Mouse (Mus musculus) lung, embryonic 15.5 days (tissue): ENCODE measurements around the gene Zfp978. TPM values are rescaled to one million over a fixed set of nuclear protein-coding genes. Genes with fewer than 3 reads are reported as not detected.
A peak's percentile ranks its signal among the peaks of the same experiment; 100 is the strongest.
"Not testable (repeated sequence)": the region's sequence is repeated elsewhere in the genome, so short reads cannot be mapped to it uniquely, and the experiment has no call there.

Experiments used
- ATAC-seq: fragments of 200-750 bp; cut with Nextera tagmentation; 2 replicates; pipeline ENCODE4 v1.8.0; 2017; ENCODE audit warnings: moderate number of reproducible peaks, borderline replicate concordance; ENCODE audit not compliant: low FRiP score, low TSS enrichment; ENCODE audit errors: extremely low read depth
- H3K27ac ChIP-seq: fragments of 300-500 bp; sonication (generic); 2 replicates; pipeline ENCODE4 v1.5.1; 2015; ENCODE audit warnings: moderate library complexity, mild to moderate bottlenecking, inconsistent platforms
- H3K27me3 ChIP-seq: fragments of 300-500 bp; sonication (generic); 2 replicates; pipeline ENCODE4 v1.6.1; 2015; ENCODE audit warnings: inconsistent platforms
- H3K36me3 ChIP-seq: fragments of 300-500 bp; sonication (generic); 2 replicates; pipeline ENCODE4 v1.6.1; 2015; ENCODE audit warnings: inconsistent platforms
- H3K4me1 ChIP-seq: fragments of 300-500 bp; sonication (generic); 2 replicates; pipeline ENCODE4 v1.6.1; 2015; ENCODE audit warnings: inconsistent platforms
- H3K4me2 ChIP-seq: fragments of 300-500 bp; sonication (generic); 2 replicates; pipeline ENCODE4 v1.6.1; 2015; ENCODE audit warnings: inconsistent platforms, mild to moderate bottlenecking, moderate library complexity
- H3K4me3 ChIP-seq: fragments of 300-500 bp; sonication (generic); 2 replicates; pipeline ENCODE4 v1.5.1; 2015; ENCODE audit warnings: mild to moderate bottlenecking, inconsistent platforms
- H3K9ac ChIP-seq: fragments of 300-500 bp; sonication (generic); 2 replicates; pipeline ENCODE4 v1.6.1; 2015; ENCODE audit warnings: inconsistent platforms
- H3K9me3 ChIP-seq: fragments of 300-500 bp; sonication (generic); 2 replicates; pipeline ENCODE4 v1.6.1; 2016; ENCODE audit warnings: inconsistent platforms
- WGBS: fragments of 180-500 bp; shearing (Covaris S2); methylation state at CpG from one replicate; pipeline ENCODE4 v1.1.7; 2015; 5-methylcytosine and 5-hydroxymethylcytosine counted together
- polyA plus RNA-seq: library from polyadenylated mRNA; unstranded; fragments of >200 nt; fragmentation: Nextera tagmentation; extraction: Ambion mirVana; gene quantifications from 2 replicates; pipeline ENCODE4 v1.2.1, GENCODE M21; 2015

Zfp978 gene
- 0.19 and 0.22 TPM in 2 replicates for polyA plus RNA-seq

- not testable (repeated sequence) for H3K27me3 ChIP-seq, ATAC-seq, H3K27ac ChIP-seq, H3K9ac ChIP-seq, H3K4me3 ChIP-seq, H3K4me2 ChIP-seq, H3K36me3 ChIP-seq, H3K9me3 ChIP-seq, H3K4me1 ChIP-seq
- no CpG with 5 or more reads among the region's 6 CpGs for WGBS
Observed at GRCm38 (mm10) chr4:147361003-147361402, at the start of gene Zfp978. Zfp978 (plus strand) TSS chr4:147361303.

- H3K9ac ChIP-seq, H3K4me2 ChIP-seq, H3K4me1 ChIP-seq, H3K4me3 ChIP-seq, H3K27ac ChIP-seq, H3K27me3 ChIP-seq, H3K36me3 ChIP-seq: not testable (repeated sequence)
- peak; percentile 78 for ATAC-seq
- WGBS, result 88% methylated on average over 2 of the region's 2 CpGs
- peaks cover 58% of the 10 kb centered on the region for H3K9me3 ChIP-seq
Observed at GRCm38 (mm10) chr4:147335036-147335690, 25.9 kb upstream of the Zfp978 start.

GRCm38 (mm10) chr4:147335691-147336367, 25.3 kb upstream of the Zfp978 start:
- peaks cover 60% of the 10 kb centered on the region for H3K9me3 ChIP-seq
- H3K4me1 ChIP-seq, H3K4me3 ChIP-seq, H3K27me3 ChIP-seq, H3K9ac ChIP-seq, H3K27ac ChIP-seq, H3K4me2 ChIP-seq, H3K36me3 ChIP-seq: not testable (repeated sequence)
- 30% methylated on average over 1 of the region's 1 CpGs for WGBS
- ATAC-seq, result peak; percentile 58

GRCm38 (mm10) chr4:147336368-147337195, 24.5 kb upstream of the Zfp978 start:
- not testable (repeated sequence) for H3K9ac ChIP-seq, H3K27ac ChIP-seq, H3K4me3 ChIP-seq, H3K36me3 ChIP-seq, H3K27me3 ChIP-seq, H3K4me1 ChIP-seq, H3K4me2 ChIP-seq
- WGBS, result 60% methylated on average over 6 of the region's 6 CpGs
- peak; percentile 44; the same call in 1 of the 2 replicates for ATAC-seq
- peaks cover 60% of the 10 kb centered on the region for H3K9me3 ChIP-seq

- H3K9me3 ChIP-seq, result peaks cover 59% of the 10 kb centered on the region
- not testable (repeated sequence) for H3K4me3 ChIP-seq, H3K4me1 ChIP-seq, H3K27me3 ChIP-seq, H3K9ac ChIP-seq, ATAC-seq, H3K27ac ChIP-seq, H3K4me2 ChIP-seq, H3K36me3 ChIP-seq
- WGBS, result 85% methylated on average over 2 of the region's 2 CpGs
Observed at GRCm38 (mm10) chr4:147337520-147337919, 23.6 kb upstream of the Zfp978 start.

GRCm38 (mm10) chr4:147338032-147338610, 23.0 kb upstream of the Zfp978 start:
- no peak overlapping the region for H3K4me3 ChIP-seq
- H3K4me1 ChIP-seq, result no peaks in the 10 kb centered on the region
- H3K4me2 ChIP-seq, result no peak overlapping the region
- peaks cover 56% of the 10 kb centered on the region for H3K9me3 ChIP-seq
- H3K9ac ChIP-seq, result no peak overlapping the region
- H3K36me3 ChIP-seq, result no peaks in the 10 kb centered on the region
- WGBS, result 64% methylated on average over 5 of the region's 5 CpGs
- H3K27ac ChIP-seq, result no peak overlapping the region
- ATAC-seq, result peak; percentile 51; the same call in 1 of the 2 replicates
- H3K27me3 ChIP-seq, result no peaks in the 10 kb centered on the region

GRCm38 (mm10) chr4:147338706-147339105, 22.4 kb upstream of the Zfp978 start:
- 75% methylated on average over 3 of the region's 3 CpGs for WGBS
- not testable (repeated sequence) for ATAC-seq, H3K36me3 ChIP-seq, H3K27me3 ChIP-seq, H3K4me1 ChIP-seq, H3K4me2 ChIP-seq, H3K4me3 ChIP-seq, H3K27ac ChIP-seq, H3K9ac ChIP-seq
- peaks cover 60% of the 10 kb centered on the region for H3K9me3 ChIP-seq

GRCm38 (mm10) chr4:147339601-147340219, 21.4 kb upstream of the Zfp978 start:
- H3K4me1 ChIP-seq, H3K27me3 ChIP-seq, H3K27ac ChIP-seq, H3K4me3 ChIP-seq, ATAC-seq, H3K36me3 ChIP-seq, H3K4me2 ChIP-seq, H3K9ac ChIP-seq: not testable (repeated sequence)
- WGBS, result 66% methylated on average over 7 of the region's 7 CpGs
- H3K9me3 ChIP-seq, result peaks cover 58% of the 10 kb centered on the region

GRCm38 (mm10) chr4:147340236-147340635, 20.9 kb upstream of the Zfp978 start:
- H3K9me3 ChIP-seq, result peaks cover 57% of the 10 kb centered on the region
- not testable (repeated sequence) for ATAC-seq, H3K9ac ChIP-seq, H3K36me3 ChIP-seq, H3K27ac ChIP-seq, H3K4me1 ChIP-seq, H3K4me2 ChIP-seq, H3K27me3 ChIP-seq, H3K4me3 ChIP-seq
- WGBS, result 60% methylated on average over 3 of the region's 3 CpGs

- not testable (repeated sequence) for H3K4me1 ChIP-seq, ATAC-seq, H3K4me3 ChIP-seq, H3K27ac ChIP-seq, H3K9ac ChIP-seq, H3K27me3 ChIP-seq, H3K36me3 ChIP-seq, H3K4me2 ChIP-seq
- WGBS, result 79% methylated on average over 3 of the region's 3 CpGs
- H3K9me3 ChIP-seq, result peaks cover 52% of the 10 kb centered on the region
Observed at GRCm38 (mm10) chr4:147340876-147341275, 20.2 kb upstream of the Zfp978 start.

- WGBS, result 67% methylated on average over 6 of the region's 6 CpGs
- not testable (repeated sequence) for H3K4me1 ChIP-seq, H3K4me3 ChIP-seq, H3K4me2 ChIP-seq, H3K9ac ChIP-seq, H3K27me3 ChIP-seq, H3K36me3 ChIP-seq, H3K27ac ChIP-seq
- peaks cover 40% of the 10 kb centered on the region for H3K9me3 ChIP-seq
- peak; percentile 87 for ATAC-seq
Observed at GRCm38 (mm10) chr4:147343042-147343908, 17.8 kb upstream of the Zfp978 start.
